8 mouse cellular contexts compared by ENCODE assay signal in the genomic region with DNA sequence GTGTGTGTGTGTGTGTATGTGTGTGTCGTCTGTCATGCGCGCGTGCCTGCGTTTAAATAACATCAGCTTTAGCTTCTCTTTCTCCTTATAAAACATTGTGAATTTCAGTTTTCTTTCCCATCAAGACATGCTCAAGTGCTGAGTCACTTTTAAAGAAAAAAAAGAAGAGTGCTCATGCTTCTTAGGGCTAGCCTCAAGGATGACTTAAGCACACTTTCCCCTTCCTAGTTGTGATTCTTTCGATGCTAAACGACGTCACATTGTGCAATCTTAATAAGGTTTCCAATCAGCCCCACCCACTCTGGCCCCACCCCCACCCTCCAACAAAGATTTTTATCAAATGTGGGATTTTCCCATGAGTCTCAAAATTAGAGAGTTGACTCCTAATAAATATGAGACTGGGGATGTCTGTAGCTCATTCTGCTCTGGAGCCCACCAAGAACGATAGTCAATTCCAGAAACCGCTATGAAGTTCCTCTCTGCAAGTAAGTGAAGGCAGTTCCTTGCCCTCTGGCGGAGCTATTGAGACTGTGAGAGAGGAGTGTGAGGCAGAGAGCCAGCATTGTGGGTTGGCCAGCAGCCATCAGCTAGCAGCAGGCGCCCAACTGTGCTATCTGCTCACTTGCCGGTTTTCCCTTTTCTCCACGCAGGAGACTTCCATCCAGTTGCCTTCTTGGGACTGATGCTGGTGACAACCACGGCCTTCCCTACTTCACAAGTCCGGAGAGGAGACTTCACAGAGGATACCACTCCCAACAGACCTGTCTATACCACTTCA. TPM values are rescaled to one million over a fixed set of nuclear protein-coding genes. Genes with fewer than 3 reads are reported as not detected.
DNase-seq lines count a peak whose midpoint lies in the region; ATAC-seq and TF ChIP-seq lines count a peak whose summit lies in the region.

TSS of gene Il6 (plus strand) at position 389 of the 778 bp plus-strand sequence.

- ATAC-seq in forebrain, embryonic 14.5 days: peak; percentile 89
- ATAC-seq in heart, postnatal 0 days (ENCODE audit: insufficient read depth, low read depth): peak; percentile 85

- H3K27me3 ChIP-seq in forebrain, embryonic 14.5 days (replicated peaks; ENCODE audit: control insufficient read depth, insufficient read depth, low read length): no peaks in the 10 kb centered on the region
- no peaks in the 10 kb centered on the region for H3K27me3 ChIP-seq in heart, postnatal 0 days (ENCODE audit: control insufficient read depth, insufficient read depth, low read length)

- H3K4me2 ChIP-seq in forebrain, embryonic 14.5 days (ENCODE audit: low read length): peak within 1 kb of the TSS; percentile 23; the same call in 1 of the 2 replicates
- H3K4me2 ChIP-seq in heart, postnatal 0 days (ENCODE audit: low read depth, low read length): peak within 1 kb of the TSS; percentile 47

- peak; percentile 87 for DNase-seq in Muller cell, postnatal 12 days (ENCODE audit: inconsistent ontology term)
- DNase-seq in adrenal gland, postnatal 4 days (ENCODE audit: low spot score in 2 of 2): peak; percentile 37 to 47
- DNase-seq in forebrain, embryonic 14.5 days (ENCODE audit: low spot score): peak; percentile 88
- DNase-seq in heart, postnatal 0 days (ENCODE audit: low spot score): peak; percentile 87
- peak; percentile 90 for DNase-seq in layer of hippocampus, adult 9-11 months
- peak; percentile 91 for DNase-seq in lung, postnatal 36 days
- peak; percentile 15 to 56 for DNase-seq in spleen, postnatal 10 days (ENCODE audit: low spot score in 2 of 2)
- DNase-seq in yolk sac, embryonic 10.5 days (ENCODE audit: low spot score): no peak

- H3K27ac ChIP-seq in forebrain, embryonic 14.5 days (ENCODE audit: low read depth, low read length): no peak within 1 kb of the TSS
- no peak within 1 kb of the TSS for H3K27ac ChIP-seq in heart, postnatal 0 days (ENCODE audit: low read depth)

- H3K9ac ChIP-seq in forebrain, embryonic 14.5 days (ENCODE audit: low read length): no peak within 1 kb of the TSS
- no peak within 1 kb of the TSS for H3K9ac ChIP-seq in heart, postnatal 0 days (replicated peaks; ENCODE audit: low read depth, low read length)

- H3K4me3 ChIP-seq in forebrain, embryonic 14.5 days (ENCODE audit: low read depth, low read length): no peak within 1 kb of the TSS
- 0 out of 2 replicates have a peak within 1 kb of the TSS, but pooled peaks have one; percentile 5 for H3K4me3 ChIP-seq in heart, postnatal 0 days (ENCODE audit: low read depth, low read length)

- TF ChIP-seq EP300 in heart, postnatal 0 days (IDR thresholded peaks at IDR 0.05; ENCODE audit: low read depth): no peak

- no peaks in the 10 kb centered on the region for H3K4me1 ChIP-seq in forebrain, embryonic 14.5 days (ENCODE audit: control insufficient read depth, insufficient read depth, low read length)
- H3K4me1 ChIP-seq in heart, postnatal 0 days (ENCODE audit: control insufficient read depth, insufficient read depth): peaks cover 6% of the 10 kb centered on the region; the same call in 1 of the 2 replicates

- peak; percentile 74 for TF ChIP-seq CTCF in heart, postnatal 0 days (IDR thresholded peaks at IDR 0.05; ENCODE audit: low read depth)

- 47% methylated on average over 16 of the region's 16 CpGs for WGBS in forebrain, embryonic 14.5 days
- WGBS in heart, postnatal 0 days: 35% methylated on average over 16 of the region's 16 CpGs

- H3K9me3 ChIP-seq in forebrain, embryonic 14.5 days (replicated peaks; ENCODE audit: control insufficient read depth, low read length): no peaks in the 10 kb centered on the region
- H3K9me3 ChIP-seq in heart, postnatal 0 days (replicated peaks; ENCODE audit: control insufficient read depth, low read length): no peaks in the 10 kb centered on the region

- no peaks in the 10 kb centered on the region for H3K36me3 ChIP-seq in forebrain, embryonic 14.5 days (ENCODE audit: control insufficient read depth, insufficient read depth, low read length)
- H3K36me3 ChIP-seq in heart, postnatal 0 days (replicated peaks; ENCODE audit: control insufficient read depth, insufficient read depth, low read length): no peaks in the 10 kb centered on the region

RNA-seq across cellular contexts. Expression of gene Il6, which starts in this region (rescaled TPM):
- total RNA-seq in adrenal gland, postnatal 4 days (2021): not detected
- polyA plus RNA-seq in forebrain, embryonic 14.5 days (2014; fragmentation: Nextera tagmentation; extraction: Ambion mirVana): not detected in 2 replicates
- total RNA-seq in heart, postnatal 0 days (2014; rRNA removed; ENCODE audit: low replicate concordance): 0.81 TPM in 1 of 2 replicates, not detected in the other
- 0.58 and 0.64 TPM in 2 replicates for polyA plus RNA-seq in heart, postnatal 0 days (2015; fragmentation: Nextera tagmentation; extraction: Ambion mirVana)

Comparison
In these comparisons a context has a peak if more than half of its experiments do, and no peak if none do; other contexts are left out.
1. Peak in DNase-seq in adrenal gland, postnatal 4 days; RNA of the gene not detected or under 1 TPM.
2. Peak in DNase-seq, ATAC-seq and H3K4me2 ChIP-seq in forebrain, embryonic 14.5 days; RNA of the gene not detected or under 1 TPM.
3. Peak in DNase-seq, ATAC-seq, H3K4me3 ChIP-seq and H3K4me2 ChIP-seq in heart, postnatal 0 days; RNA of the gene not detected or under 1 TPM.